Mouse (Mus musculus): ENCODE measurements around the gene Cyyr1. TPM values are rescaled to one million over a fixed set of nuclear protein-coding genes. Genes with fewer than 3 reads are reported as not detected.

Cyyr1 gene
- polyA plus RNA-seq, 1 experiment: not detected

DNA sequence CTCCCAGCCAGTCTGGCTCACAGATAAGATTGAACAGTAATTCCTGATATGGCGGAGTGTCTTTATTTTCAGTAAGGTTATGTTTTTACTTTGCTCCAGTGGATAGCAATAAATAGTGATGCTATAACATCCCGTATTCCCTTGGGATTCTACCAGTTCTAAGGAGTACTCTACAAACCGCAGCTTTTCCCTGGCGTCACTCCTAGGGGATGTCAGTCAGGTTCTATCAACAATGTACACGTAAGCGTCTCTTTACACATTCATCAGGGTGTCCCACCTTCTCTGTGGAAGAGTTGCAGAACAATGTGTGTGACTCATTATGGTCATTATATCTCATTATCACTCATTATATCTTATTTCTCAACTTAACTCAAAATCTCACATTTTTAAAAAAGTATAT, 12.2 kb downstream of the Cyyr1 start:
- WGBS: 85% methylated on average over 6 of the region's 6 CpGs
- no peak for TF ChIP-seq POLR2A (IDR thresholded peaks at IDR 0.05; ENCODE audit: insufficient read depth, low read depth, low read length)
- no peak for TF ChIP-seq CTCF (IDR thresholded peaks at IDR 0.05; ENCODE audit: insufficient read depth, low read depth, low read length)
- no peaks in the 10 kb centered on the region for H3K4me1 ChIP-seq (ENCODE audit: control insufficient read depth, insufficient read depth, low read length)
- H3K27ac ChIP-seq (ENCODE audit: insufficient read depth, low read depth, low read length): no peak overlapping the region
- H3K4me3 ChIP-seq (ENCODE audit: insufficient read depth, low read depth, low read length): no peak overlapping the region

DNA sequence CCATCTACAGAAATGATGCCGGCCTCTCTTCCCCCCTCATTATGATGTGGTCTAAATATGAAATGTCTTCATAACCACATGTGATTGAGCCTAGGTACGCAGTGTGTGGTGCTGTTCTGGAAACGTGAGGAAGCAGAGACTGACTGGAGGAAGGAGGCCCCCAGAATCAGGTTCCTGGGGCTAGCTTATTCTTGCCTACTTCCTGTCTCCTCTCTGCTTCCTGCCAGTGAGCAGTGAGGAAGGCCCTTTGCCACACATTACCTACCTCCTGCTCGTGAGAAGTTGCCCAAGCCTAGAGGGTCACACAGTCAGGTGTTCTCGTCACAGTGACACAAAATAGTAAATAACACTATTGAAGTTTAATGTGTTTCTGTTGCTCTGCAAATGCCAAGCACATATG, 14.8 kb downstream of the Cyyr1 start:
- 93% methylated on average over 5 of the region's 5 CpGs for WGBS

GRCm38 (mm10) chr16:85536075-85536474, 17.1 kb downstream of the Cyyr1 start:
- H3K4me3 ChIP-seq (ENCODE audit: insufficient read depth, low read depth, low read length): no peak overlapping the region
- no peak for TF ChIP-seq CTCF (IDR thresholded peaks at IDR 0.05; ENCODE audit: insufficient read depth, low read depth, low read length)
- TF ChIP-seq POLR2A (IDR thresholded peaks at IDR 0.05; ENCODE audit: insufficient read depth, low read depth, low read length): no peak
- no peak overlapping the region for H3K27ac ChIP-seq (ENCODE audit: insufficient read depth, low read depth, low read length)
- no peaks in the 10 kb centered on the region for H3K4me1 ChIP-seq (ENCODE audit: control insufficient read depth, insufficient read depth, low read length)
- WGBS: 88% methylated on average over 8 of the region's 8 CpGs

More for the DNA sequence above, 14.8 kb downstream of the Cyyr1 start:
- Histone ChIP-seq H3K4me1 (ENCODE audit: control insufficient read depth, insufficient read depth, low read length) (no peaks in the 10 kb centered on the region), H3K4me3 (ENCODE audit: insufficient read depth, low read depth, low read length) (no peak overlapping the region), H3K27ac (ENCODE audit: insufficient read depth, low read depth, low read length) (no peak overlapping the region)
- TF ChIP-seq POLR2A (IDR thresholded peaks at IDR 0.05; ENCODE audit: insufficient read depth, low read depth, low read length) (no peak), CTCF (IDR thresholded peaks at IDR 0.05; ENCODE audit: insufficient read depth, low read depth, low read length) (no peak)

GRCm38 (mm10) chr16:85527743-85528620, 25.2 kb downstream of the Cyyr1 start:
- WGBS: 67% methylated on average over 12 of the region's 12 CpGs
- no peak overlapping the region for H3K27ac ChIP-seq (ENCODE audit: insufficient read depth, low read depth, low read length)
- H3K4me3 ChIP-seq (ENCODE audit: insufficient read depth, low read depth, low read length): no peak overlapping the region
- TF ChIP-seq POLR2A (IDR thresholded peaks at IDR 0.05; ENCODE audit: insufficient read depth, low read depth, low read length) (no peak), CTCF (IDR thresholded peaks at IDR 0.05; ENCODE audit: insufficient read depth, low read depth, low read length) (no peak)
- H3K4me1 ChIP-seq (ENCODE audit: control insufficient read depth, insufficient read depth, low read length): no peaks in the 10 kb centered on the region

- Histone ChIP-seq H3K4me1 (ENCODE audit: control insufficient read depth, insufficient read depth, low read length) (no peaks in the 10 kb centered on the region), H3K4me3 (ENCODE audit: insufficient read depth, low read depth, low read length) (no peak overlapping the region), H3K27ac (ENCODE audit: insufficient read depth, low read depth, low read length) (no peak overlapping the region)
- WGBS: 91% methylated on average over 8 of the region's 8 CpGs
- no peak for TF ChIP-seq CTCF (IDR thresholded peaks at IDR 0.05; ENCODE audit: insufficient read depth, low read depth, low read length)
- no peak for TF ChIP-seq POLR2A (IDR thresholded peaks at IDR 0.05; ENCODE audit: insufficient read depth, low read depth, low read length)
Observed at GRCm38 (mm10) chr16:85524589-85524988, 28.6 kb downstream of the Cyyr1 start.

DNA sequence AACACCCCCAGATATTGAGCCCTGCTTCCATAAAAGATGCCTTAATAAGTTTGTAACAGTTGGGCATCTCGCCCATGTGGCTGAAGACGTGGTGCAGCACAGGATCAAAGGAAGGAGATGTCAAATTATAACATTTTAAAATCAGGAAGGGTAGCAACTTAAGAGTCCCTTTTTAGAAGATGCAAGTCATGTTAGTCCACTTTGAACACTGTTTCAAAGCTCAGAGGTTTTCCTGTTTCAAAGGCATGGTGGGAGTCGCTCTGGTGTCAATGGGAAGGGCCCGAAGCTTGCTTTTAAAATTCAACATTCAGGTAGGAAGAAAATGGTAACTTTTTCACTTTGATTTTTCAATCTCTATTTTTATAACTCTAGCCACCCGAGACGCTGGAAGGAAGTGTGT, 45.9 kb downstream of the Cyyr1 start:
- H3K4me3 ChIP-seq (ENCODE audit: insufficient read depth, low read depth, low read length): no peak overlapping the region
- no peak for TF ChIP-seq CTCF (IDR thresholded peaks at IDR 0.05; ENCODE audit: insufficient read depth, low read depth, low read length)
- TF ChIP-seq POLR2A (IDR thresholded peaks at IDR 0.05; ENCODE audit: insufficient read depth, low read depth, low read length): no peak
- WGBS: 90% methylated on average over 6 of the region's 6 CpGs
- no peaks in the 10 kb centered on the region for H3K4me1 ChIP-seq (ENCODE audit: control insufficient read depth, insufficient read depth, low read length)
- no peak overlapping the region for H3K27ac ChIP-seq (ENCODE audit: insufficient read depth, low read depth, low read length)

DNA sequence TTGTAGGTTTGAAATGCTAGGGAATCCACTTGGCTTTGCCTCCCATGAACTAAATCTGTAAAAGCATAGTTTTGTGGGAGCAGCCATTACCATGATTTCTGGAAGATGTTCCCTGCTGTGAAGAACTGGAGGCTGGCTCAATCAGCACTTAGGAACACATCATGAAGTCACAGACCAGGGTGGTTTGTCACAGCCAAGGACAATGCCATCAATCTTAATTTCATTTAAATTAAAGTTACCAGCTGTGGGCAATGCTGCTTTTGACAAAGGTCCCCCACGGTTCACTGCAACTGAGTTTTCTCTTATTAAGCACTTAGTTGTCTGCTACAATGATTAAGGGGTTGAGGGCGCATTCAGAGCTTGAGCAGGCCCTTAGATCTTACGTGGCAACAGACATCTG, 48.1 kb downstream of the Cyyr1 start:
- 73% methylated on average over 3 of the region's 3 CpGs for whole genome bisulfite sequencing
- H3K4me3 ChIP-seq (ENCODE audit: insufficient read depth, low read depth, low read length): no peak overlapping the region
- H3K4me1 ChIP-seq (ENCODE audit: control insufficient read depth, insufficient read depth, low read length): no peaks in the 10 kb centered on the region
- TF ChIP-seq CTCF (IDR thresholded peaks at IDR 0.05; ENCODE audit: insufficient read depth, low read depth, low read length): no peak
- TF ChIP-seq POLR2A (IDR thresholded peaks at IDR 0.05; ENCODE audit: insufficient read depth, low read depth, low read length): no peak
- no peak overlapping the region for H3K27ac ChIP-seq (ENCODE audit: insufficient read depth, low read depth, low read length)

GRCm38 (mm10) chr16:85503416-85503815, 49.8 kb downstream of the Cyyr1 start:
- H3K4me3 ChIP-seq (ENCODE audit: insufficient read depth, low read depth, low read length): no peak overlapping the region
- H3K4me1 ChIP-seq (ENCODE audit: control insufficient read depth, insufficient read depth, low read length): no peaks in the 10 kb centered on the region
- WGBS: 48% methylated on average over 5 of the region's 5 CpGs
- no peak for TF ChIP-seq CTCF (IDR thresholded peaks at IDR 0.05; ENCODE audit: insufficient read depth, low read depth, low read length)
- no peak for TF ChIP-seq POLR2A (IDR thresholded peaks at IDR 0.05; ENCODE audit: insufficient read depth, low read depth, low read length)
- H3K27ac ChIP-seq (ENCODE audit: insufficient read depth, low read depth, low read length): no peak overlapping the region

DNA sequence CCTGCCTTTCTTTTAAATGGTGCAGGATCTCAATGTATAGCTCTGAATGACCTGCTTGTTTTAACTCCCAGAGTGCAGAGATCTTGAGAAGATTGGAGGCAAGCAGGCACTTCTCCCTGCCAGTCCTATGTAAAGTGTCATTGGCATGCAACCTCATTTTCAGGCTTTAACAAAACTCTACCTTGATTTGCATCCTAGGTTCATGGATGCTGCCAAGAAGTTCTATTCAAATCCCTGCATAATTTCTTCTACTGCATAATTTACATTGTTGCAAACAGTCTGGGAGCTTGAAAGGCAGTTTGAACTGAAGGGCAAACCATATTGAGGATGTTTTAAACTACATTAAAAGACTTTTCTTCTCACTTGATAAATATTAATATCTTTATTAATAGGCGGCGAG, 57.4 kb downstream of the Cyyr1 start:
- Histone ChIP-seq H3K4me1 (ENCODE audit: control insufficient read depth, insufficient read depth, low read length) (no peaks in the 10 kb centered on the region), H3K27ac (ENCODE audit: insufficient read depth, low read depth, low read length) (no peak overlapping the region), H3K4me3 (ENCODE audit: insufficient read depth, low read depth, low read length) (no peak overlapping the region)
- WGBS: 60% methylated on average over 2 of the region's 2 CpGs
- no peak for TF ChIP-seq POLR2A (IDR thresholded peaks at IDR 0.05; ENCODE audit: insufficient read depth, low read depth, low read length)
- TF ChIP-seq CTCF (IDR thresholded peaks at IDR 0.05; ENCODE audit: insufficient read depth, low read depth, low read length): no peak
